In genomic region chr11:81616437-81616836, GRCm38 (mm10) we compare ENCODE assay signal across 25 mouse cellular contexts.
A peak's percentile ranks its signal among the peaks of the same experiment; 100 is the strongest.
DNase-seq lines count a peak whose midpoint lies in the region; TF ChIP-seq lines count a peak whose summit lies in the region.
"Had no signal": no experiment of that assay in that cellular context is flagged by ENCODE, and none has a peak within 500 bp of the region (broad histone marks: within the 10 kb centered on the region; RNA-seq: fewer than 3 reads in every experiment).

No protein-coding gene starts in this region.

- peaks cover 13% of the 10 kb centered on the region; the same call in 1 of the 2 replicates for H3K27me3 ChIP-seq in heart, embryonic 10.5 days (ENCODE audit: insufficient read depth, poor library complexity, severe bottlenecking)
- no peaks in the 10 kb centered on the region for H3K27me3 ChIP-seq in ES-Bruce4 (ENCODE audit: control insufficient read depth, insufficient read depth, low read length, poor library complexity, severe bottlenecking)
- H3K27me3 ChIP-seq: forebrain, embryonic 15.5 days; hindbrain, embryonic 15.5 days; intestine, embryonic 15.5 days had no signal

- peak; percentile 95 for TF ChIP-seq EP300 in ES-Bruce4 (IDR thresholded peaks at IDR 0.05; ENCODE audit: insufficient read depth, low read depth, low read length)

- DNase-seq in heart, embryonic 10.5 days (ENCODE audit: low spot score): peak; percentile 60
- DNase-seq in heart, adult 9 months (ENCODE audit: low spot score in 2 of 2): no peak
- DNase-seq in ES-CJ7 (ENCODE audit: low read depth, low spot score): peak; percentile 81
- peak; percentile 71 for DNase-seq in R1 (ENCODE audit: low read depth, low spot score)
- DNase-seq in layer of hippocampus, adult 8-10 months (ENCODE audit: low spot score in 2 of 2): no peak
- DNase-seq in adipocyte (ENCODE audit: low spot score): no peak
- no peak for DNase-seq in left cerebral cortex, postnatal 10 days (ENCODE audit: extremely low spot score in 1 of 2, low spot score in 2 of 2)
- DNase-seq: adrenal gland, adult 2 months; adrenal gland, postnatal 14 days; cerebellum, adult 11 months; cerebellum, adult 8-10 months; cerebellum, postnatal 10 days; gastrocnemius, postnatal 25 days; heart, adult 2 months; heart, postnatal 14 days; heart, postnatal 4 days; kidney, adult 11 months; kidney, adult 8-10 months had no signal

- intact Hi-C loops in left cerebral cortex, postnatal 10 days (cut with DNase I): loop anchor here (10.0 kb wide), 1 partner anchor 712 kb away; no protein-coding TSS in a partner anchor

- peak; percentile 19 for TF ChIP-seq CTCF in ES-Bruce4 (IDR thresholded peaks at IDR 0.05; ENCODE audit: low read depth, low read length)

- no peak overlapping the region for H3K4me3 ChIP-seq in heart, embryonic 10.5 days
- H3K4me3 ChIP-seq in ES-Bruce4 (ENCODE audit: low read depth, low read length): no peak overlapping the region
- H3K4me3 ChIP-seq: forebrain, embryonic 10.5 days; forebrain, embryonic 15.5 days; heart, adult 2 months; heart, embryonic 12.5 days; heart, embryonic 15.5 days; hindbrain, embryonic 15.5 days; intestine, embryonic 15.5 days had no signal

- WGBS in heart, embryonic 10.5 days: 79% methylated on average over 8 of the region's 8 CpGs

- H3K36me3 ChIP-seq in heart, embryonic 10.5 days: no peaks in the 10 kb centered on the region
- no peaks in the 10 kb centered on the region for H3K36me3 ChIP-seq in ES-Bruce4 (ENCODE audit: control insufficient read depth, insufficient read depth, low read length, poor library complexity, severe bottlenecking)
- H3K36me3 ChIP-seq: forebrain, embryonic 10.5 days; forebrain, embryonic 15.5 days; heart, embryonic 12.5 days; heart, embryonic 15.5 days; hindbrain, embryonic 15.5 days; intestine, embryonic 15.5 days had no signal

- H3K9me3 ChIP-seq in heart, embryonic 10.5 days: no peaks in the 10 kb centered on the region
- no peaks in the 10 kb centered on the region for H3K9me3 ChIP-seq in ES-Bruce4 (replicated peaks; ENCODE audit: control insufficient read depth, insufficient read depth, low read length, poor library complexity, severe bottlenecking)
- H3K9me3 ChIP-seq: forebrain, embryonic 10.5 days; forebrain, embryonic 15.5 days; heart, embryonic 12.5 days; heart, embryonic 15.5 days; hindbrain, embryonic 15.5 days; intestine, embryonic 15.5 days had no signal

- no peak overlapping the region for H3K9ac ChIP-seq in ES-Bruce4 (ENCODE audit: low read depth, poor library complexity, severe bottlenecking)
- H3K9ac ChIP-seq: forebrain, embryonic 15.5 days; heart, embryonic 12.5 days; heart, embryonic 15.5 days; hindbrain, embryonic 15.5 days; intestine, embryonic 15.5 days had no signal

- TF ChIP-seq POLR2A in ES-Bruce4 (IDR thresholded peaks at IDR 0.05; ENCODE audit: insufficient read depth, low read length): no peak

- H3K27ac ChIP-seq in heart, embryonic 10.5 days: no peak overlapping the region
- H3K27ac ChIP-seq in ES-Bruce4 (ENCODE audit: insufficient read depth, low read length): 0 out of 2 replicates have a peak overlapping the region, but pooled peaks have one; percentile 14
- H3K27ac ChIP-seq: forebrain, embryonic 10.5 days; forebrain, embryonic 15.5 days; heart, adult 2 months; heart, embryonic 15.5 days; hindbrain, embryonic 15.5 days; intestine, embryonic 15.5 days had no signal

- H3K4me1 ChIP-seq in heart, embryonic 10.5 days: peaks cover 17% of the 10 kb centered on the region
- no peaks in the 10 kb centered on the region for H3K4me1 ChIP-seq in ES-Bruce4 (ENCODE audit: control insufficient read depth, insufficient read depth, low read length)

Comparison
In these comparisons a context has a peak if more than half of its experiments do, and no peak if none do; other contexts are left out.
1. DNase-seq: peak in heart, embryonic 10.5 days (single experiment), ES-CJ7 (single experiment) and R1 (single experiment); none in heart, adult 9 months (0 of 2), layer of hippocampus, adult 8-10 months (0 of 2), adipocyte (single experiment) and left cerebral cortex, postnatal 10 days (0 of 2).